Mouse (Mus musculus): ENCODE results near the gene Slc25a30.
"Not testable (repeated sequence)": the region's sequence is repeated elsewhere in the genome, so short reads cannot be mapped to it uniquely, and the experiment has no call there.

The Slc25a30 gene

DNA sequence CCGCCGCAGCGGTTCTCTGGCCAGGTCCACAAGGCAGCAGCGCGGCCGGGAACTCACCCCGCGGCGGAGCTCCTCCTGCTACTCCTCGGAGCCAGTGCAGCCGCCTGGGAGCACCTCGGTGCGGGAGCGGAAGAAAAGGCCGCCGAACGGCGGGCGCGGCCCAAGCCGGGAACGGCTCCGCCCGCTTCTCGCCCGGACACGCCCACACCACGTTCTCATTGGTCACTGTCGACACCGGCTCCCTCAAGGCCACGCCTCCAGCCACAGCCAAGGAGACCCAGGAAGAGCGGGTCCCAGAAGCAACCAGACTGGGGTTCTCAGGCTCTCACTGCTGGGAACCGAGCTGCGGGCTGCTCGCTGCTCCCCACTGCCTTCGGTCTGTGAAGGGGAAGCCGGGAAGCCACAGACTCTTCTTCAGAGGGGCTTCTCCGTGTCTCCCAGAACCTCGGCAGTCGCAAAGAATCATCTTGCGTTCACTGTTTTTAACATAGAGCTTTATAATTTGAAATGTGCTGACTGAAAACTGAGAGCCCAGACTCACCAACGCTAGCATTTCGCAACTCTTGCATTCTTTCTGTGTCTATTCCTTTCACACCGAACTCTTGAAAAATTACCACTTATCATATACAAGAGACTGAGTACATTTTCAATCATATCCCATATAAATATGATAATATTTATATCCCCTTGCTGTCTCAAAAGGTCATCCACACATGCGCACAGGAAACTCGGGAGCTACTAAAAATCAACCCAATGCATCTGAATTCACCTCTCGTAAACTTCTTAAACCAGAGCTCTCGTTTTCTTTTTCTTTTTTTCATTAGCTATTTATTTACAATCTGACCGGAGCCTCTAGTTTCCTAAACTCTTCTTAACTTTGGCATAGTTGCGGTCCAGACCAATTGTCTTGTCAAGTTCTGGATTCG is at the start of gene Slc25a30:
Slc25a30 (minus strand) TSS at position 170 of the 926 bp plus-strand sequence.
- peak; percentile 97 for DNase-seq

DNA sequence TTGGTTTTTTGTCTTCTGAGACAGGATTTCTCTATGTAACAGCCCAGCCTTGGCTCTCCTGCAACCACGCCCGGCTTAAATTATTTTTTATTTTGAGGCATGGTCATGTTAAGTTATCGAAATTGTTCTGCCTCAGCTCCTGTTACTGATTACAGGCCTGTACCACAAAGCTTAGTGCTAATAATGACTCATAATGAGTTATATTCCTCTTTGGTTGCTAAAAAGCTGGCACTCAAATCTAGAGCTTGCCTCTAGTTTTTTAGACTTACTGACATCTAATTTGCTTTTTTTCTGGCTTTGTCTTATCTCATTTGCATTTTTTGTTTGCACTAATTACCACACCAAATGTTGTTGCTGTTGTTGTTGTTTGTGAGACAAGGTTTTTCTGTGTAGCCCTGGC is 49.7 kb upstream of the Slc25a30 start:
- no peak for DNase-seq

DNA sequence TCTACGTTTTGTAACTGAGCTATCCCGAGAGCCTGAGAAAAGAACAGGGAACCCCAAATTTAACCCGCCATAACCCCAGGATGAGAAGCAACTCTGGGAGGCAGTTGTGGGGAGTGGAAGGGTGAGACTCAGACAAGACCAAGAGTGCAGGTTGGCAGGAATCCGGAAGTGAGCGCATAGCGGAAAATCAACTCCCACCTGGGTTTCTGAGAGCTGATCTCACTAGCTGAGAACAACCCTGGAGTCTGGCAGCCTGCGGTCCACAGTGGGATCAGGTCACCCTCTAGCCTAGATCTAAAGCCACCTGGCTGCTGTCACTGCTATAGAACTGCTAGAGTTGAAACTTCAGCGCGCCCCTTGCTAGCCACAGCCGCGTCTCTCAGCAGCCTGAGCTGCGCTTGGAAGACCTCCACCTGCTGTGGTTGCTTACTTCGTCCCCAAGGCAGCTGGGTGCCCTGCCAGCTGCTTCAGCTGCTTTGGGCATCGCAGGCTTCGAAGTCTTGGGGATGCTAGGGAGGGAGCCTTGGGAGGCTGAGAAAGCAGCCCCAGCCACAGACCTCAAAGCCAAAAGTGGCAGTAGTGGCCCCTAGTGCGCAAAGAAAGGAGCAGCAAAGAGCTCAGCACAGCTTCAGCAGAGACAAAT is 48.0 kb upstream of the Slc25a30 start:
- peak; percentile 36 for DNase-seq

- DNase-seq, result peak; percentile 35
Observed at GRCm38 (mm10) chr14:75834251-75834738, 47.5 kb upstream of the Slc25a30 start.

DNA sequence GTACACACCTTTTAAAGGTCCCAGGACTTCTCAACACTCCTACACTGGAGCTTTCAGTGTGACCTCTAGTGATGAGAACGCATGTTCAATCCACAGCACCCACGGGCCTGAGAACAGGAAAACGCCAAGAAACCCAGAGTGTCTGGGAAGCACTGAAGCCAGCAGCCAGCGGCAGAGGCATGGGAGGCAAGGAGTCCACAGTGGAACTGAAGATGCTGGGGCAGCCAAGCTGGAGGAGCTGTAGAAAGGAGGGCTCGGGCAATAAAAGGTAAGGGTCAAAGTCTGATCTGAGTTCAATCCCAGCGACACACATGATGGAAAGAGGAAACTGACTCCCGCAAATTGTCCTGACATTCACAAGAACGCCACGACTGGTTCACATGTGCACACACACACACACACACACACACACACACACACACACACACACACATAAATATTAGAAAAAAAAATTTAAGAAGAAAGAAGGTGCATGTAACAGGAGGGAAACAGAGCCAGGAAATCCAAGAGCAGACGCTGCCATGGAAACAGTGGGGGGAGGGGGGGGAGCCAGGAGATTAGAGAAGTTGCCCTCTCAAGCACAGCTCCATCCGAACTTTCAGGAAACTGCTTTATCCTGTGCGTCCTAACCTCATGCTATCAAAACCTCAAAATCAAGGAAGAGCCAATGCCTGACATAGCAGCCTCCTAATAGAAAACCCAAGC is 46.9 kb upstream of the Slc25a30 start:
- DNase-seq, result no peak

GRCm38 (mm10) chr14:75832982-75833381 is 46.1 kb upstream of the Slc25a30 start:
- no peak for DNase-seq

GRCm38 (mm10) chr14:75832031-75832430 is 45.2 kb upstream of the Slc25a30 start:
- no peak for DNase-seq

GRCm38 (mm10) chr14:75829817-75830216 is 43.0 kb upstream of the Slc25a30 start:
- DNase-seq, result not testable (repeated sequence)

DNA sequence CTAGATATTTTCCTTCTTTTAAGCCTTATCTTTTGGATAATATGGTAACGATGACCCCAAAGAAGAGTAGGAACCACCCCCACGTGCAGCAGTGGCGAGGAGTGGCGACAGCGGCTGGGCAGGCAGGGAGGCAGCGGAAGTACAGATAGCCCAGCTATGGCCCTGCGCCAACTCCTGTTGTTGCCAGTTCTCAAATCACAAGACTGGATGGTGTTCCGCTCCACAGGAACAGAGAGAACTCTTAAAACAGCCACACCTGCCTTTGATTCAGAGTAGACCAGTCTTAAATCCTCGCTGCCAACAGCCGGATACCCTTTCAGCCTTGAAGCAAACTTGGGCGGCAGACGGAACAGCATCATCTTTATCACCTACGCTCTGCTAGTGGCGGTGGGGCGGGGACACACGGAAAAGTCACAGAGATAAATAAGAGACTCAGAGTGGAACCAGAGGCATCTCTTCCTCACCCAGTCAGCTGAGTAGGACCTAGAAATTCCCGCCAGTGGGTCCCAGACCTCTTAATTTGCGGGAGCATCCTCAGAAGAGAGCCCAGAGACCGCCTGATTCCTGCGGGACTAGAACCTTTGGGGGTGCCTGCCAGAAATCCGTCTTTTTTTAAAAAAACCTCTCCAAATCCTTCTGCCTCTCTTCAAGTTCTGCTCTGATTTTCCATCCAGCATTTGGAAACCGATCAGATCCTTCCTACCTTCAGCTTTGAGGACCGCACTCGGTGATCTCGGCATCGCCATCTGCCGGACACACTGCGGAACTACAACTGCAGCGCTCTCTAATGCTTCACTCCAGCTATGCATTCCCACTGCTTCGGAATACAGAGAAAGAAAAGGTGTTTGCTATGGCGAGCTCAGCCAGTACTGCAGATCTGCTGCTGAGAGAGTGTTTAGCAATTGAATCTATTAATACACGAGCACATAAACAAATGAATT is 42.3 kb upstream of the Slc25a30 start:
- DNase-seq, result peak; percentile 86

GRCm38 (mm10) chr14:75828221-75828620 is 41.4 kb upstream of the Slc25a30 start:
- no peak for DNase-seq

GRCm38 (mm10) chr14:75826851-75827410 is 40.1 kb upstream of the Slc25a30 start:
- DNase-seq, result no peak

DNA sequence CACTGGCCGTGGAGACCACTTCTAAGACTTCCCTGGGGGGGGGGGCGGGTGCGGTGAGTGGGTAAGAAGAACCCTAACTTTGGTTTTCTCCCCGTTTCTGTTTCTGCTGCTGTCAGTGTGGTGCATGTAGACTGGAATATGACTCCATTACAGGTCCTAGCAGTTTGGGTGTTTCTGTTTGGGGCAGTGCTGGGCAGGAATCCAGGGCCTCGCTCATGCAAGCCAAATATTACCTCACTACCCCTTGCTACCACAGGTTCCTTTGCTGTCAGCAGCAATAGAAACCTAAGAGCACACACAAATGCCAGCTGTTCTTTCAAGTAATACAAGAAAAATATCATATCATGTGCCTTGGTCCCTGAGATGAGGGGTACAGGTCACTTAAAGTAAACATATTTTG is 33.2 kb upstream of the Slc25a30 start:
- DNase-seq, result no peak

DNA sequence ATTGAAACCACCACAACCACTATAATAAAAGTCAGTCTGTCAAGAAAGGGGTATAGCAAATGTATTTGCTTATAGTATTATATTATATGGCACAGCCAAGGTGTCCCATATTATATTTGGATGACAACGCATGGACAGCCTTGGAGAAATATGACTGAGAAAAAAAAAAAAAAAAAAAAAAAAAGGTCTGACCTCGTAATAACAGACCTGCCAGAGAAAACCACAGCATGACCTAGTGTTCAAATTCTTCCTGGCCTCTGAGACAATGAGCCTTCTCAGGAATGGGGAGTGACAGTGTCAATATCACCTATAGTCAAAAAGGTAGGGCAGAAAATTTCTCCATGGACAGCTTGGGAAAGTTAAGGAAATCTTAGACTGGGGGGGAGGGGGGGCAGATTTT is 32.5 kb upstream of the Slc25a30 start:
- DNase-seq, result no peak

DNA sequence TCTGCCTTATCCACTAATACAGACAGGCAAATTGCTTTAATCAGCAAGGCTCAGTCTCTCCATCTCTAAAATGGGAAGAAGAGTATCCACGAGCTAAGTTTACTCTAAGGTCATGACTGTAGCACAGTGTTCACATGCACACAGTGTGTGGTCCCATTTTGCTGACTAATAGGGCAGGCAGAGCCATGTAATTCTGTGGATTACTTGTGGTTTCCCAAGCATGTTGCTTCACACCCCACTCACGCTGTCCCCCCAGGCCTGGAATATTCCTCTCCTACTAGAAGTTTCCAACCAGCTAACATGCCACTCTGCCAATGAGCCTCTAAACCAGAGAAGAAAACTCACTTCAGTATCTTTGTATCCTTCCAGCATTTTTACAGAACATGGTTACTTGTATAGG is 31.7 kb upstream of the Slc25a30 start:
- no peak for DNase-seq

DNA sequence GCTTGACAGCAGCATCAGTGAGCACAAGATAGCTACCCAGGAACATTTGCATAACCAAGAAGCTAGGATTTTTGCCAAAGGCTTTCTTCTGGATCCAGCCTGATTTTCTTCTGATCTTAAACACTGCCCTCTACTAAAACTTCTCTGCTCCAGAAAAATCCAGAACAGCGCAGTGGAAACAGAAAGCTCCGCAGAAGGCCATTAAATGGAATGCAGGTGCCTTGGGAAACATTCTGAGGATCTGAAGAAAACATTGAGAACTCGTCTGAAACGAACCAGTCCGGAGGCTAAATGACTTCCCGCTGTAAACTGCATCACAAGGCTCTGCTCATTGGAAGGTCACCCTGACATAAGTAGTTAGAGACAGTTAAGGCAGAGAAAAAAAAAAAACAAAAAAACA is 23.1 kb upstream of the Slc25a30 start:
- no peak for DNase-seq

DNA sequence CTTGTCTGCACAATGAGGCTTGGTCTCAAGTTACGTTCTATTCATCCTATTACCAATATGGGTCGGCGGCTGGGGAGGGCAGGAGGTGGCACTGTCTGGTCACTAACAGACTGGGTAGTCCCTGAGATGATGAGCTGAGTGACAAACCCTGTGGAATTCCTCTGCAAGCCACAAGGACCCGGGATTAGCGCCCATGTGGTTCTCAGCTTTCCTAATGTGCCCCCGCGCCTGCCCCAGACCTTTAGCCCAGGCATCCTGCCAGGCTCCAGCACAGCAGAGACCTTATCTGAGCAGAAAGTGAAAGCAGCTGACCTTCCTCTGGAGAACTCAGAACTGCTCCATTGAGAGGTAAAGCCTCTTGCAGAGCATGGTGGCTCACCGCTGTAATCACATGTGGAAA is 21.0 kb upstream of the Slc25a30 start:
- no peak for DNase-seq

DNA sequence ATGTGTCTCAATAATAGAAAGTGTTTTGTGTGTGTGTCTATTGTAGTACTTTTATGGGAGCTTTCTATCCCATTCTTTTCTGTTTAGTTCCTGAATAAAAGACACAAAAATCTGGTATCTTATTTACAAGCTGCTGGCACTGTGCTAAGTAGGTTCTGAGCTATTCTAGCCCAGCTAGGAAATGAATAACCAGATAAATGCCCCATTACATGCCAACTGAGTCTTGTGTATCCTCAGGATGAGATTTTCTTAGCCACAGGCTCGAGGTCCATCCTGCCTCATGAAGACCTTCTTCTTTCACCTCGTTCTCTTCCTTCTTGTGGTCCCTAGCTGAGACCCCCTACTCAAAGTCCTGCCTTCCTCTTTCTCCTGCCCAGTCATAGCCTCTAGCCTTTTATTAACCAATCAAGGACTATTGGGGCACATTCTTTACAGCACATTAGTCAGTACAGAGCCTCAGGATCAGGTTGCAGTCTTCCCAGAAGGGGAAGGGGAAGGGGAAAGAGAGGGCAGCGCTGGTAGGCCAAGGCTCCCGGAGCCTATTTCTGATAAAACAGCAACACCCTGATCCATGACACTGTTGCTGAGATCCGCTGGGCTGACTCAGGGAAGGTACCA is 11.0 kb upstream of the Slc25a30 start:
- no peak for DNase-seq

GRCm38 (mm10) chr14:75795918-75796317 is 9.1 kb upstream of the Slc25a30 start:
- no peak for DNase-seq

GRCm38 (mm10) chr14:75794726-75795125 is 7.9 kb upstream of the Slc25a30 start:
- no peak for DNase-seq

GRCm38 (mm10) chr14:75794324-75794723 is 7.5 kb upstream of the Slc25a30 start:
- DNase-seq, result no peak

DNA sequence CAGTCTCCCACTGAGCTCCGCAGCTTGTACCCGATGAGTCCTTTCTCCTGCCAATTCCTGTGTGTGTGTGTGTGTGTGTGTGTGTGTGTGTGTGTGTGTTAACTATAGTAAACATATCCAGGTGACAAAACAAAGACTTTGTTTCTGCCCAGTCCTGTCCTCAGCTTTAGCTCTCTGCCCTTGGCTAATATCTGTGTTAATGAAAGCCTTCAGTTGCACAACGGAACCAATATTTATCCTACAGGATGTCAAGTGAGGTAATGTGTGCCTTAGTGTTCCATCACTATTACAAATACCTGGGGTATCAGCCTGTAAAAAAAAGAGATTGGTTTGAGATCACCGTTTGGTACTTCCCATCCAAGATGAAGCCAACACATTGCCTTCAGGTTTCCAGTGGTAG is 6.3 kb upstream of the Slc25a30 start:
- DNase-seq, result no peak

Measured in right cerebral cortex, postnatal 25 days (tissue).